In genomic region chr13:74569967-74570366, GRCm38 (mm10) we compare ENCODE assay signal across 8 mouse cellular contexts.
DNase-seq lines count a peak whose midpoint lies in the region; TF ChIP-seq lines count a peak whose summit lies in the region.
"Not testable (repeated sequence)": the region's sequence is repeated elsewhere in the genome, so short reads cannot be mapped to it uniquely, and the experiment has no call there.

No protein-coding gene starts in this region.

- in situ Hi-C loops in CH12.LX (cut with MboI; ENCODE audit: low pct_ligation_motif_present, low pct_unique_long_range_greater_than_20kb, low sequenced_read_pairs) = not testable (repeated sequence)

- not testable (repeated sequence) for TF ChIP-seq POLR2A in CH12.LX (IDR thresholded peaks at IDR 0.05; ENCODE audit: low read depth, low read length)

- not testable (repeated sequence) for H3K4me1 ChIP-seq in CH12.LX (ENCODE audit: control insufficient read depth in 1 of 2, insufficient read depth in 2 of 2)

- not testable (repeated sequence) for TF ChIP-seq RAD21 in CH12.LX (IDR thresholded peaks at IDR 0.05; ENCODE audit: low read depth, low read length)

- not testable (repeated sequence) for TF ChIP-seq EP300 in CH12.LX (IDR thresholded peaks at IDR 0.05; ENCODE audit: low read length)

- H3K9ac ChIP-seq in CH12.LX (ENCODE audit: insufficient read depth, low read depth) = not testable (repeated sequence)

- H3K27me3 ChIP-seq in CH12.LX (replicated peaks) = not testable (repeated sequence)

- H3K4me2 ChIP-seq in CH12.LX (ENCODE audit: insufficient read depth, low read depth, poor library complexity, severe bottlenecking) = not testable (repeated sequence)

- not testable (repeated sequence) for H3K36me3 ChIP-seq in CH12.LX (replicated peaks in 1 of 2; ENCODE audit: control insufficient read depth in 1 of 2, insufficient read depth in 1 of 2, low read length in 1 of 2)

- not testable (repeated sequence) for H3K79me2 ChIP-seq in CH12.LX (replicated peaks; ENCODE audit: control insufficient read depth, extremely low read depth, insufficient read depth, poor library complexity, severe bottlenecking)

- not testable (repeated sequence) for H3K4me3 ChIP-seq in CH12.LX (replicated peaks in 1 of 3; ENCODE audit: low read depth in 2 of 3, low read length in 2 of 3, poor library complexity in 1 of 3)

- dilution Hi-C loops in CH12.LX (cut with MboI; ENCODE audit: extremely low pct_ligation_motif_present, extremely low pct_unique_long_range_greater_than_20kb, low sequenced_read_pairs) = not testable (repeated sequence)

- DNase-seq in CH12.LX (ENCODE audit: extremely low read depth) = peak; percentile 43
- DNase-seq in WW6 (ENCODE audit: low read depth, low spot score) = peak; percentile 33
- peak; percentile 1 for DNase-seq in c-Kit-negative CD71-positive TER-119-positive erythroid progenitor cells, embryonic 14.5 days (ENCODE audit: low read depth, low spot score)
- peak; percentile 11 to 25 for DNase-seq in heart, postnatal 10 days
- DNase-seq in kidney, postnatal 4 days = peak; percentile 24 to 44
- peak; percentile 39 for DNase-seq in lung, postnatal 14 days
- DNase-seq in spleen, postnatal 36 days (ENCODE audit: low spot score in 2 of 2) = peak; percentile 10 to 20
- DNase-seq in thymus, postnatal 36 days = peak; percentile 54 to 58

- peak in 1 of 2 experiments; percentile 55; a peak in 2 of 4 replicates for TF ChIP-seq CTCF in CH12.LX (conservative IDR thresholded peaks at IDR 0.05 in 1 of 2, IDR thresholded peaks at IDR 0.05 in 1 of 2; ENCODE audit: low read depth in 2 of 2, low read length in 2 of 2)

- H3K9me3 ChIP-seq in CH12.LX (replicated peaks; ENCODE audit: low read length) = not testable (repeated sequence)

- intact Hi-C loops in heart, postnatal 10 days (cut with DNase I) = not testable (repeated sequence)

- not testable (repeated sequence) for H3K27ac ChIP-seq in CH12.LX (ENCODE audit: insufficient read depth, low read depth)

TF ChIP-seq in CH12.LX, 34 proteins besides CTCF, POLR2A, EP300 and RAD21:
- peak; percentile 31 for TF ChIP-seq SMC3 (IDR thresholded peaks at IDR 0.05; ENCODE audit: low read depth, low read length)

Comparison
In these comparisons a context has a peak if more than half of its experiments do, and no peak if none do; other contexts are left out.
1. DNase-seq: peak in every context shown above with its lines; median percentile 56 in thymus, postnatal 36 days; 43 in CH12.LX; 39 in lung, postnatal 14 days; 34 in kidney, postnatal 4 days; 33 in WW6; 18 in heart, postnatal 10 days; 15 in spleen, postnatal 36 days; 1 in c-Kit-negative CD71-positive TER-119-positive erythroid progenitor cells, embryonic 14.5 days.